Mouse (Mus musculus) left cerebral cortex, adult 18-20 months (tissue): ENCODE results near the gene Eya4. TPM values are rescaled to one million over a fixed set of nuclear protein-coding genes. Genes with fewer than 3 reads are reported as not detected.

Experiments used
- DNase-seq, 2 experiments: peaks; one replicate each; pipeline ENCODE4 v3.0.0; 2021 to 2022; ENCODE audit warnings: low spot score in 2 of 2, mixed read lengths in 1 of 2
- total RNA-seq, 2 experiments: library from RNA; stranded (reverse); gene quantifications; 2 replicates each; pipeline ENCODE4 v1.2.3; 2021

The Eya4 gene
- total RNA-seq, 2 experiments from 2014 or later, result 5.4 to 5.7 TPM

- no peak for DNase-seq
Measured at GRCm38 (mm10) chr10:23076691-23077385, 273.7 kb downstream of the Eya4 start.

GRCm38 (mm10) chr10:23073431-23073830 is 277.2 kb downstream of the Eya4 start:
- no peak for DNase-seq

- DNase-seq, result no peak
Measured at GRCm38 (mm10) chr10:23063637-23064036, 286.9 kb downstream of the Eya4 start.

GRCm38 (mm10) chr10:23062719-23063118 is 287.9 kb downstream of the Eya4 start:
- DNase-seq, result no peak

DNA sequence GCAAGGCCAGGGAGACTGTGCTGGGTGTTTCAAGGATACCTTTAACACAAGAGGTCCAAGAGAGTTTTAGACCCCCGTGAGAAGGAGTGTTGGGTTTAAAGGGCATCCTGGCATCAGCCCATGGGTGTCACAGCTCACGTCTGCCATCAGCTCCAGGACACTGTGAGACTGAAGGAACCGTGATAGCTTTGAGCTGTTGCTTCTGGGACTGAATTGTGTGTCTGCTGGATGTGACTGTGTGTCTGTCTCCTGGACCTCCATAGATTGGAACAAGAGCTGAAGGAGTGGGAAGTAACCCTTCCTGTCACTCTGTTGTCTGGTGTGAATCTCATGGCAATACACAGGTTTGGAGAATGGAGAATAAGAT is 289.9 kb downstream of the Eya4 start:
- no peak for DNase-seq

DNA sequence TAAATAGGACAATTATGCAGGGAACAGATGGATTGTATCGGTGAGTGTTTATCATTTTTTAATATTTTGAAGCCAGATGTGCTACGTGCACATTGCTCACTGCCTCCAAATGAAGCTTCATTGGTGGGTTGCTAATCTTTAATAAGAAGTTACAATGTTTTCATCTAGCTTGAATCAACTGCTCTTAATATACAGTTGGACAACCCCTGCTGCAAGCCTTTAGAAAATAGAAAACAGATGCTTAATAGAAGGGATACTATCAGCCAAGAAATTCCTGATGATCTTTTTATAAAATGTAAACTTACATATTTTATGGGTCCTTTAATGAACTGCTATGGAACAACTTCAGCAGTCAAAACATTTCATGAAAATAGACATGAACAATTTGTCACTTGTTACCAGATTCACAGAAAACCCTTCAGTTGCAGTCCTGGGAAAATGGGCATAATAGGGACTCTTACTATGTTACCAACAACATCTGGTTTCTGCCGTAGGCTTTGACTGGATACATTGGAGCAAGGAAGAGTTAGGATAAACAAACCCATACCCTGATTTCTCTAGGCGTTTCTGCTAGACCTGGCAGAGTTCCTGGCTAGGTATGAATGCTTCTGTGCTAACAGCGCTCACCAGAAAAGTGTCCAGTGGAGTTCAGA is 290.4 kb downstream of the Eya4 start:
- no peak for DNase-seq

DNA sequence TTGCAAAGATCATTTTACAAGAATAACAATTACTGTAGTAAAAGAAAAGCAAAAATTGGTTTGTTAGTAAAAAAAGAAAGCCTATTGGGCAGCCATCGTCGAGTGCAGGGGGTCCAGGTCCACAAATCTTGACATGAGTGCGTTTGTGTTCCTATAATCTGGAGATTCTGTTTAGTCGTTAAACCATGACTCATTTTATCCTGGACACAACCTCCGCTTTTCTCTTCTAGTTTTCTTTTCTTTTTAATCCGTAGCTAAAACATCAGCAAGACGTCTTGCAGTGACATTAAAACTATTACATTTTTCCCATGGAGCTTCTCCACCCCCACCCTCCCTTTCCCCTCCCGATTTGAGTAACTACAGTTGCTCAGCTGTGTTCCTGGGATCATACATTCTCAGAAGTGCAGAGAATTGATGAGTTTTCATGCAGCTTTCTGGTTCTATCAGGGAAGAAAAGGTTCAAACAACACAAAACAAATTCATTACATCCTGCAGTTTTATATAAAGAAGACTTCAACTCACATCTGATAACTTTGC is 297.1 kb downstream of the Eya4 start:
- DNase-seq, result no peak
